Mouse (Mus musculus) retina, postnatal 1 day (tissue): ENCODE measurements around the gene Fdx1.

Experiments
- DNase-seq: peaks from one replicate; pipeline ENCODE4 v3.0.0-alpha.2; 2012

Fdx1 gene

GRCm38 (mm10) chr9:51961190-51961909 is 2.0 kb downstream of the Fdx1 start:
- DNase-seq, result peak; percentile 32

GRCm38 (mm10) chr9:51960331-51960730 is 3.0 kb downstream of the Fdx1 start:
- no peak for DNase-seq

GRCm38 (mm10) chr9:51958981-51959380 is 4.4 kb downstream of the Fdx1 start:
- no peak for DNase-seq

GRCm38 (mm10) chr9:51957025-51957424 is 6.3 kb downstream of the Fdx1 start:
- no peak for DNase-seq

- no peak for DNase-seq
These were observed 6.9 kb downstream of the Fdx1 start for GRCm38 (mm10) chr9:51956484-51956883.

GRCm38 (mm10) chr9:51951337-51951736 is 12.0 kb downstream of the Fdx1 start:
- DNase-seq, result peak; percentile 31

GRCm38 (mm10) chr9:51950667-51951066 is 12.7 kb downstream of the Fdx1 start:
- DNase-seq, result no peak

- no peak for DNase-seq
These were observed 13.1 kb downstream of the Fdx1 start for GRCm38 (mm10) chr9:51950225-51950624.

GRCm38 (mm10) chr9:51943934-51944333 is 19.4 kb downstream of the Fdx1 start:
- no peak for DNase-seq

GRCm38 (mm10) chr9:51934641-51935040 is 28.7 kb downstream of the Fdx1 start:
- no peak for DNase-seq

GRCm38 (mm10) chr9:51931997-51932396 is 31.4 kb downstream of the Fdx1 start:
- no peak for DNase-seq

GRCm38 (mm10) chr9:51931054-51931690 is 32.2 kb downstream of the Fdx1 start:
- no peak for DNase-seq

- DNase-seq, result no peak
These were observed 33.4 kb downstream of the Fdx1 start for GRCm38 (mm10) chr9:51929972-51930371.

GRCm38 (mm10) chr9:51928659-51929058 is 34.7 kb downstream of the Fdx1 start:
- DNase-seq, result no peak

GRCm38 (mm10) chr9:51928116-51928515 is 35.2 kb downstream of the Fdx1 start:
- DNase-seq, result no peak

GRCm38 (mm10) chr9:51927680-51928079 is 35.7 kb downstream of the Fdx1 start:
- DNase-seq, result no peak

GRCm38 (mm10) chr9:51926629-51927028 is 36.7 kb downstream of the Fdx1 start:
- no peak for DNase-seq

GRCm38 (mm10) chr9:51924551-51925081 is 38.7 kb downstream of the Fdx1 start:
- DNase-seq, result no peak

GRCm38 (mm10) chr9:51922756-51923155 is 40.6 kb downstream of the Fdx1 start:
- no peak for DNase-seq

- DNase-seq, result no peak
These were observed 47.8 kb downstream of the Fdx1 start for GRCm38 (mm10) chr9:51915580-51915979.

- DNase-seq, result peak; percentile 83
These were observed 48.8 kb downstream of the Fdx1 start for GRCm38 (mm10) chr9:51914481-51915120.

- peak; percentile 81 for DNase-seq
These were observed 54.5 kb downstream of the Fdx1 start for GRCm38 (mm10) chr9:51908838-51909237.

GRCm38 (mm10) chr9:51908255-51908654 is 55.1 kb downstream of the Fdx1 start:
- DNase-seq, result no peak

GRCm38 (mm10) chr9:51906938-51907337 is 56.4 kb downstream of the Fdx1 start:
- no peak for DNase-seq
